Mouse (Mus musculus) megakaryocyte, adult 5-6 weeks (primary cell): ENCODE data around the gene Cacna2d1. TPM values are rescaled to one million over a fixed set of nuclear protein-coding genes. Genes with fewer than 3 reads are reported as not detected.

Experiments used
- ATAC-seq: 2 replicates; pipeline ENCODE4 v1.8.0; 2016; ENCODE audit warnings: mild to moderate bottlenecking, inconsistent platforms; ENCODE audit not compliant: poor library complexity, severe bottlenecking
- total RNA-seq, 2 experiments: library from RNA; stranded (forward) in 1 of 2; stranded (reverse) in 1 of 2; fragments of 153-499, 151-499 nt in 1 of 2; fragments of 221-1000, 200-1000 nt in 1 of 2; gene quantifications; 2 replicates each; pipeline versions ENCODE4 v1.2.3 to v1.2.4; 2015 to 2017

Gene Cacna2d1
- total RNA-seq (2015): 0.16 TPM in 1 of 2 replicates, not detected in the other
- not detected in 2 replicates for total RNA-seq (2017)

- ATAC-seq: no peak
These were observed at the start of gene Cacna2d1 for GRCm38 (mm10) chr5:15934376-15935233. Gene Cacna2d1, plus strand, starts transcription at chr5:15934691.

GRCm38 (mm10) chr5:15895098-15895497, 39.4 kb upstream of the Cacna2d1 start:
- ATAC-seq: no peak

GRCm38 (mm10) chr5:15896706-15897105, 37.8 kb upstream of the Cacna2d1 start:
- ATAC-seq: no peak

- ATAC-seq: no peak
These were observed 28.0 kb upstream of the Cacna2d1 start for GRCm38 (mm10) chr5:15906446-15906845.

GRCm38 (mm10) chr5:15914931-15915330, 19.6 kb upstream of the Cacna2d1 start:
- ATAC-seq: no peak

- ATAC-seq: no peak
These were observed 6.0 kb upstream of the Cacna2d1 start for GRCm38 (mm10) chr5:15928506-15928905.

- ATAC-seq: no peak
These were observed 1.5 kb upstream of the Cacna2d1 start for GRCm38 (mm10) chr5:15933017-15933416.

- no peak for ATAC-seq
These were observed 713 bp upstream of the Cacna2d1 start for GRCm38 (mm10) chr5:15933581-15934375.

GRCm38 (mm10) chr5:15935234-15935728, 790 bp downstream of the Cacna2d1 start:
- no peak for ATAC-seq

GRCm38 (mm10) chr5:15935831-15936710, 1.6 kb downstream of the Cacna2d1 start:
- ATAC-seq: no peak

GRCm38 (mm10) chr5:15941191-15941725, 6.8 kb downstream of the Cacna2d1 start:
- ATAC-seq: no peak

GRCm38 (mm10) chr5:15942051-15942450, 7.6 kb downstream of the Cacna2d1 start:
- no peak for ATAC-seq

GRCm38 (mm10) chr5:15948290-15949037, 14.0 kb downstream of the Cacna2d1 start:
- ATAC-seq: no peak

- no peak for ATAC-seq
These were observed 25.3 kb downstream of the Cacna2d1 start for GRCm38 (mm10) chr5:15959760-15960159.

- no peak for ATAC-seq
These were observed 27.4 kb downstream of the Cacna2d1 start for GRCm38 (mm10) chr5:15961866-15962265.

- ATAC-seq: no peak
These were observed 32.4 kb downstream of the Cacna2d1 start for GRCm38 (mm10) chr5:15966888-15967287.

- no peak for ATAC-seq
These were observed 37.3 kb downstream of the Cacna2d1 start for GRCm38 (mm10) chr5:15971821-15972220.

- ATAC-seq: no peak
These were observed 37.9 kb downstream of the Cacna2d1 start for GRCm38 (mm10) chr5:15972351-15972750.

- no peak for ATAC-seq
These were observed 40.2 kb downstream of the Cacna2d1 start for GRCm38 (mm10) chr5:15974652-15975051.

GRCm38 (mm10) chr5:15979225-15979624, 44.7 kb downstream of the Cacna2d1 start:
- no peak for ATAC-seq
